Mouse (Mus musculus): ENCODE measurements at regions not wholly inside any gene's neighbourhood (a gene's known extent, or its start where the extent isn't known, plus 50 kb on each side); places are given as distances from the start of the nearest gene placed in this dataset.
A peak's percentile ranks its signal among the peaks of the same experiment; 100 is the strongest.

GRCm38 (mm10) chr14:58426472-58426871 is 356.1 kb downstream of the Fgf9 start:
- H3K27ac ChIP-seq (ENCODE audit: insufficient read depth, low read length) = no peak overlapping the region
- H3K4me3 ChIP-seq (replicated peaks; ENCODE audit: insufficient read depth, low read depth, low read length) = no peak overlapping the region
- DNase-seq = no peak
- no peak for TF ChIP-seq CTCF (IDR thresholded peaks at IDR 0.05; ENCODE audit: borderline replicate concordance, insufficient read depth, low read depth, low read length)
- no peak for TF ChIP-seq POLR2A (IDR thresholded peaks at IDR 0.05; ENCODE audit: borderline replicate concordance, insufficient read depth, low read length)
- WGBS = 78% methylated on average over 6 of the region's 6 CpGs
- H3K4me1 ChIP-seq (ENCODE audit: control insufficient read depth, insufficient read depth, low read length) = no peaks in the 10 kb centered on the region
- no peaks in the 10 kb centered on the region for H3K27me3 ChIP-seq (ENCODE audit: control insufficient read depth, insufficient read depth, low read length)

GRCm38 (mm10) chr14:58421904-58422303 is 351.6 kb downstream of the Fgf9 start:
- no peak for DNase-seq

GRCm38 (mm10) chr14:58417545-58417944 is 347.2 kb downstream of the Fgf9 start:
- Histone ChIP-seq H3K27ac (ENCODE audit: insufficient read depth, low read length) (no peak overlapping the region), H3K4me3 (replicated peaks; ENCODE audit: insufficient read depth, low read depth, low read length) (no peak overlapping the region), H3K27me3 (ENCODE audit: control insufficient read depth, insufficient read depth, low read length) (no peaks in the 10 kb centered on the region), H3K4me1 (ENCODE audit: control insufficient read depth, insufficient read depth, low read length) (no peaks in the 10 kb centered on the region)
- WGBS = 37% methylated on average over 1 of the region's 1 CpGs
- TF ChIP-seq CTCF (IDR thresholded peaks at IDR 0.05; ENCODE audit: borderline replicate concordance, insufficient read depth, low read depth, low read length) (no peak), POLR2A (IDR thresholded peaks at IDR 0.05; ENCODE audit: borderline replicate concordance, insufficient read depth, low read length) (no peak)
- no peak for DNase-seq

More at GRCm38 (mm10) chr14:58421904-58422303, 351.6 kb downstream of the Fgf9 start:
- no peak overlapping the region for H3K4me3 ChIP-seq (replicated peaks; ENCODE audit: insufficient read depth, low read depth, low read length)
- 65% methylated on average over 5 of the region's 5 CpGs for WGBS
- H3K27me3 ChIP-seq (ENCODE audit: control insufficient read depth, insufficient read depth, low read length) = no peaks in the 10 kb centered on the region
- TF ChIP-seq POLR2A (IDR thresholded peaks at IDR 0.05; ENCODE audit: borderline replicate concordance, insufficient read depth, low read length) (no peak), CTCF (IDR thresholded peaks at IDR 0.05; ENCODE audit: borderline replicate concordance, insufficient read depth, low read depth, low read length) (no peak)
- H3K4me1 ChIP-seq (ENCODE audit: control insufficient read depth, insufficient read depth, low read length) = no peaks in the 10 kb centered on the region
- no peak overlapping the region for H3K27ac ChIP-seq (ENCODE audit: insufficient read depth, low read length)

GRCm38 (mm10) chr14:58392055-58392726 is 321.8 kb downstream of the Fgf9 start:
- H3K27me3 ChIP-seq (ENCODE audit: control insufficient read depth, insufficient read depth, low read length) = no peaks in the 10 kb centered on the region
- WGBS = 73% methylated on average over 9 of the region's 9 CpGs
- no peak for DNase-seq
- no peak overlapping the region for H3K27ac ChIP-seq (ENCODE audit: insufficient read depth, low read length)
- no peaks in the 10 kb centered on the region for H3K4me1 ChIP-seq (ENCODE audit: control insufficient read depth, insufficient read depth, low read length)
- no peak overlapping the region for H3K4me3 ChIP-seq (replicated peaks; ENCODE audit: insufficient read depth, low read depth, low read length)
- TF ChIP-seq POLR2A (IDR thresholded peaks at IDR 0.05; ENCODE audit: borderline replicate concordance, insufficient read depth, low read length) = no peak
- no peak for TF ChIP-seq CTCF (IDR thresholded peaks at IDR 0.05; ENCODE audit: borderline replicate concordance, insufficient read depth, low read depth, low read length)

DNA sequence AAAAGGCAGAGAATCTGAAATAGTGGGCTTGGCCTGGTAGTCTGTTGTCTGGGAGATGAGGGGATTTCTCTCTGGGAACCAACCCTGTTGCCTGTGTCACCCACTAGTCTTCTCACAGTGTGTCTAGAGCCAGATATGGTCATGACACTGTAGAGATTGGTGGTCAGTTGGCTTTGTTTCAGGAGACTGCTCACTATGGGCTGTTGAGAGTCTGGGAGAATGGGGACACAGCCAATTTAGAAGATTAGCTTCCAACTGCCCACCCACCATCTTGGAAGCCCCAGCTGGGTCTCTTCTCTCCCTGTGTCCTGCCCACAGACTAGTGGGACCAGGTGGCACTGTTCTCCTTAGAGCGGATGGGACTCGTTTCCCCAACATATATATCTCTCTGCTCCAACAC is 320.4 kb downstream of the Fgf9 start:
- Histone ChIP-seq H3K27ac (ENCODE audit: insufficient read depth, low read length) (no peak overlapping the region), H3K27me3 (ENCODE audit: control insufficient read depth, insufficient read depth, low read length) (no peaks in the 10 kb centered on the region), H3K4me1 (ENCODE audit: control insufficient read depth, insufficient read depth, low read length) (no peaks in the 10 kb centered on the region), H3K4me3 (replicated peaks; ENCODE audit: insufficient read depth, low read depth, low read length) (no peak overlapping the region)
- TF ChIP-seq CTCF (IDR thresholded peaks at IDR 0.05; ENCODE audit: borderline replicate concordance, insufficient read depth, low read depth, low read length) (no peak), POLR2A (IDR thresholded peaks at IDR 0.05; ENCODE audit: borderline replicate concordance, insufficient read depth, low read length) (no peak)
- DNase-seq = no peak
- WGBS = 34% methylated on average over 2 of the region's 2 CpGs

DNA sequence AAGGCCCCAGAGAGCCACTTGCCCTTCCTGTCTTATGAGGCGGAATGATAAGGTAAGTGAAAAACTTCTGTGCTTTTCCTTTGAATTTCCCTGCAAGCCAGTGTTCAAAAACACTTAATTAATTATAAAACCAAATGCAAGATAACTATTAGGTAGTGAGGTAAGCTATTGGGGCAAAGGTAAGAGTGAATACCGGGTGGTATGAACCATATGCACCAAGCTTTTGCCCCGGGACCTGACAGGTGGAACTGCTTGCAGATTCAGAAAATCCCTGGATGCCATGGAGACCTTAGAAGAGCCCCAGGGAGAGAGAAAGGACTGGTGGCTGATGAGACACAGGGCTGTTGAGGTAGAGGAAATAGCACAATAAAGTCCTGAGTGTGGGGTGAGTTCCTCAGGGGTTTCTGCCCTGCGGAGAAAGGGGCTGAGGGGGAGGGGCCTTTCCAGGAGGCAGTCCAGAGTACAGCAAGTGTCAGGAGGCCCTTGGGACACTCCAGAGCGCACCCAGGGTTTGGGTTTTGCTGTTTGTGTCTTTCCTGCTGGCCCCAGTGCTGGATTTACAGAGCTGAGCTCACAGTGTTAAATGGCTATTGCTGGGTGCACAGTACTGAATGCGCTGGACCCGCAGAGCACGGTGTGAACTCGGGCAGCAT is 317.1 kb downstream of the Fgf9 start:
- H3K27me3 ChIP-seq (ENCODE audit: control insufficient read depth, insufficient read depth, low read length) = no peaks in the 10 kb centered on the region
- TF ChIP-seq POLR2A (IDR thresholded peaks at IDR 0.05; ENCODE audit: borderline replicate concordance, insufficient read depth, low read length) (no peak), CTCF (IDR thresholded peaks at IDR 0.05; ENCODE audit: borderline replicate concordance, insufficient read depth, low read depth, low read length) (no peak)
- H3K27ac ChIP-seq (ENCODE audit: insufficient read depth, low read length) = no peak overlapping the region
- H3K4me1 ChIP-seq (ENCODE audit: control insufficient read depth, insufficient read depth, low read length) = no peaks in the 10 kb centered on the region
- 85% methylated on average over 9 of the region's 9 CpGs for WGBS
- DNase-seq = no peak
- no peak overlapping the region for H3K4me3 ChIP-seq (replicated peaks; ENCODE audit: insufficient read depth, low read depth, low read length)

- no peaks in the 10 kb centered on the region for H3K4me1 ChIP-seq (ENCODE audit: control insufficient read depth, insufficient read depth, low read length)
- TF ChIP-seq CTCF (IDR thresholded peaks at IDR 0.05; ENCODE audit: borderline replicate concordance, insufficient read depth, low read depth, low read length) = peak; percentile 10; the same call in 1 of the 2 replicates
- TF ChIP-seq POLR2A (IDR thresholded peaks at IDR 0.05; ENCODE audit: borderline replicate concordance, insufficient read depth, low read length) = no peak
- peak in 1 of 2 experiments; percentile 10 for DNase-seq
Measured at GRCm38 (mm10) chr14:58375056-58375455, 304.7 kb downstream of the Fgf9 start.

GRCm38 (mm10) chr14:58356824-58357223 is 286.5 kb downstream of the Fgf9 start:
- no peak for TF ChIP-seq CTCF (IDR thresholded peaks at IDR 0.05; ENCODE audit: borderline replicate concordance, insufficient read depth, low read depth, low read length)
- no peak for TF ChIP-seq POLR2A (IDR thresholded peaks at IDR 0.05; ENCODE audit: borderline replicate concordance, insufficient read depth, low read length)
- Histone ChIP-seq H3K27me3 (ENCODE audit: control insufficient read depth, insufficient read depth, low read length) (no peaks in the 10 kb centered on the region), H3K4me3 (replicated peaks; ENCODE audit: insufficient read depth, low read depth, low read length) (no peak overlapping the region), H3K4me1 (ENCODE audit: control insufficient read depth, insufficient read depth, low read length) (no peaks in the 10 kb centered on the region), H3K27ac (ENCODE audit: insufficient read depth, low read length) (no peak overlapping the region)
- 81% methylated on average over 2 of the region's 2 CpGs for WGBS
- no peak for DNase-seq

More at GRCm38 (mm10) chr14:58375056-58375455, 304.7 kb downstream of the Fgf9 start:
- no peak overlapping the region for H3K4me3 ChIP-seq (replicated peaks; ENCODE audit: insufficient read depth, low read depth, low read length)
- no peaks in the 10 kb centered on the region for H3K27me3 ChIP-seq (ENCODE audit: control insufficient read depth, insufficient read depth, low read length)
- H3K27ac ChIP-seq (ENCODE audit: insufficient read depth, low read length) = no peak overlapping the region
